Mouse (Mus musculus) megakaryocyte progenitor cell, adult 5-6 weeks (primary cell): ENCODE data around the gene Ptprk. TPM values are rescaled to one million over a fixed set of nuclear protein-coding genes. Genes with fewer than 3 reads are reported as not detected.

Experiments
- ATAC-seq: replicated peaks from 2 replicates; pipeline ENCODE4 v1.8.0; 2016; ENCODE audit warnings: mild to moderate bottlenecking, moderate TSS enrichment, inconsistent platforms; ENCODE audit not compliant: poor library complexity
- total RNA-seq, 2 experiments: library from RNA; stranded (forward) in 1 of 2; stranded (reverse) in 1 of 2; fragments of 157-497, 149-512 nt in 1 of 2; fragments of 200-1000 nt in 1 of 2; gene quantifications; 2 replicates each; pipeline versions ENCODE4 v1.2.3 to v1.2.4; 2015 to 2017

The Ptprk gene
- total RNA-seq, 2 experiments from 2014 or later = 0.33 to 0.35 TPM

GRCm38 (mm10) chr10:28182081-28182480, 107.5 kb downstream of the Ptprk start:
- no peak for ATAC-seq

GRCm38 (mm10) chr10:28184675-28185074, 110.1 kb downstream of the Ptprk start:
- no peak for ATAC-seq

GRCm38 (mm10) chr10:28185326-28185725, 110.7 kb downstream of the Ptprk start:
- ATAC-seq = no peak

- ATAC-seq = no peak
Measured at GRCm38 (mm10) chr10:28186018-28186800, 111.6 kb downstream of the Ptprk start.

GRCm38 (mm10) chr10:28191440-28191839, 116.8 kb downstream of the Ptprk start:
- ATAC-seq = no peak

GRCm38 (mm10) chr10:28193630-28194029, 119.0 kb downstream of the Ptprk start:
- no peak; the same call in 1 of the 2 replicates for ATAC-seq

GRCm38 (mm10) chr10:28200609-28201008, 126.0 kb downstream of the Ptprk start:
- ATAC-seq = no peak

GRCm38 (mm10) chr10:28209394-28209793, 134.8 kb downstream of the Ptprk start:
- ATAC-seq = no peak

- ATAC-seq = no peak
Measured at GRCm38 (mm10) chr10:28212083-28212482, 137.5 kb downstream of the Ptprk start.

- no peak for ATAC-seq
Measured at GRCm38 (mm10) chr10:28215153-28215552, 140.5 kb downstream of the Ptprk start.

GRCm38 (mm10) chr10:28223602-28224001, 149.0 kb downstream of the Ptprk start:
- ATAC-seq = no peak

- ATAC-seq = no peak
Measured at GRCm38 (mm10) chr10:28224376-28224775, 149.8 kb downstream of the Ptprk start.

- ATAC-seq = no peak
Measured at GRCm38 (mm10) chr10:28225536-28226075, 151.0 kb downstream of the Ptprk start.

GRCm38 (mm10) chr10:28227732-28228131, 153.1 kb downstream of the Ptprk start:
- no peak for ATAC-seq

GRCm38 (mm10) chr10:28228208-28228607, 153.6 kb downstream of the Ptprk start:
- ATAC-seq = no peak

- ATAC-seq = no peak
Measured at GRCm38 (mm10) chr10:28232273-28233167, 157.9 kb downstream of the Ptprk start.

GRCm38 (mm10) chr10:28249047-28249446, 174.4 kb downstream of the Ptprk start:
- ATAC-seq = no peak

GRCm38 (mm10) chr10:28251385-28251784, 176.8 kb downstream of the Ptprk start:
- no peak for ATAC-seq

GRCm38 (mm10) chr10:28260651-28261050, 186.0 kb downstream of the Ptprk start:
- no peak for ATAC-seq

- no peak for ATAC-seq
Measured at GRCm38 (mm10) chr10:28262159-28262558, 187.5 kb downstream of the Ptprk start.

GRCm38 (mm10) chr10:28263546-28263945, 188.9 kb downstream of the Ptprk start:
- no peak for ATAC-seq

GRCm38 (mm10) chr10:28270273-28270672, 195.7 kb downstream of the Ptprk start:
- no peak for ATAC-seq
